Mouse (Mus musculus) liver, adult (tissue): Measurements from ENCODE around the gene Bspry.

Source experiments
- GATA4 ChIP-seq: IDR thresholded peaks from 2 replicates; pipeline ENCODE4 v1.6.1; 2014; ENCODE audit warnings: mild to moderate bottlenecking, low read length; ENCODE audit not compliant: insufficient replicate concordance

Bspry gene

GRCm38 (mm10) chr4:62470598-62471051, 9.2 kb upstream of the Bspry start, which contains the start of gene Wdr31:
TSS of gene Wdr31 (minus strand) at chr4:62470896.
- no peak; the same call in 1 of the 2 replicates for TF ChIP-seq GATA4

DNA sequence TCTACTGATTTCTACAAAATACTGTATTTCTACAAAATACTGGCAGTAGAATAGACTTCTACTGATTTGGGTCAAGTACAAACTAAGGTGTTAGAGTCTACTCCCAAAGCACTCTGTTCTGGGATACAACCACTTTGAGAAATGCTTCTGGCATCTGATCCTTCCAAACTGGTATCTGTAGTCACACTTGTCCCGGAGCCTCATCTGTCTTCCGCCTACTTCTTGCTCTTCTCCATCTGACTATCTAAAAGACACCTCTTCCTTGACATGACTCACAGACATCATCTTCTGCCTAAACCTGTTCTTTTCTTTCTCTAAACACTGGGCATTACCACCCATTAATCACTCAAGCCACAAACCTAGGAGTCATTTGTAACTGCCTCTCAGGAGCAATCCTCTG, 7.8 kb upstream of the Bspry start:
- TF ChIP-seq GATA4, result no peak

DNA sequence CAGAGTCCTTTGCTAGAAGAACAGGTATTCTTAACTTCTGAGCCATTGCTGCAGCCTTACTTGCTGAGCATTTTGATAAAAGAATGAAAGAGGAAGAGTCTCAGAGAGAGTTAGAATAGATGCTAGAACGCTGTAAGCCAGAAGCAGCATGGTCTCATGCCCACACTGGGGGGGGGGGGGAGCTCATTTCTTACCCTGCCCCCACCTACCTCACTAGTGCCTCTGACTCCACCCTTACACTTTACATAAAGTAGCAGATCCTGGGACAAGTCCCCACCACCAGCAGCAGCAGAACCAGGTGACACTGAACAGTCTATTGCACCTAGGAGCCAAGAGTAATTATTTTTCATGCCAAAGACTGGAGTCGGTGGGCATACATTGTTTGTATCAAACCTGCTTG, 4.7 kb upstream of the Bspry start:
- TF ChIP-seq GATA4, result no peak

DNA sequence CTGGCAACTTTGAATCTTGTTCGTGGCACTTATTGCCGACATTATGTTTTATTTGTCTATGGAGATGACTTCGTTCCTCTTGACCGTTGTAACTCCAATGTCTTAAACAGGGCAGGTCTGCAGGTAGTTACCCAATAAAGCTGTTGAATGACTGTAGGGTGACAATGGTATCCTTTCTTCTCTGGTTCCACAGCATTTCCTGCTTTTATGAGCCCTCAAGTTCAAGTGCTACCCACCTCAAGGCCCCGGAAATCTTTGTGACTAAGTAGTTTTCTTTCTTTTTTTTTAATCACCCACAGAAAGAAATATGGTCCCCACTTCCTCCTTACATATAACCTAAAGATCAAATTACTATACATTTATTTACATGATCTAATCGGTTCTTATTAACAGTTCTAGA, 4.1 kb upstream of the Bspry start:
- no peak for TF ChIP-seq GATA4

- no peak for TF ChIP-seq GATA4
Observed at GRCm38 (mm10) chr4:62477542-62478244, 2.2 kb upstream of the Bspry start.

DNA sequence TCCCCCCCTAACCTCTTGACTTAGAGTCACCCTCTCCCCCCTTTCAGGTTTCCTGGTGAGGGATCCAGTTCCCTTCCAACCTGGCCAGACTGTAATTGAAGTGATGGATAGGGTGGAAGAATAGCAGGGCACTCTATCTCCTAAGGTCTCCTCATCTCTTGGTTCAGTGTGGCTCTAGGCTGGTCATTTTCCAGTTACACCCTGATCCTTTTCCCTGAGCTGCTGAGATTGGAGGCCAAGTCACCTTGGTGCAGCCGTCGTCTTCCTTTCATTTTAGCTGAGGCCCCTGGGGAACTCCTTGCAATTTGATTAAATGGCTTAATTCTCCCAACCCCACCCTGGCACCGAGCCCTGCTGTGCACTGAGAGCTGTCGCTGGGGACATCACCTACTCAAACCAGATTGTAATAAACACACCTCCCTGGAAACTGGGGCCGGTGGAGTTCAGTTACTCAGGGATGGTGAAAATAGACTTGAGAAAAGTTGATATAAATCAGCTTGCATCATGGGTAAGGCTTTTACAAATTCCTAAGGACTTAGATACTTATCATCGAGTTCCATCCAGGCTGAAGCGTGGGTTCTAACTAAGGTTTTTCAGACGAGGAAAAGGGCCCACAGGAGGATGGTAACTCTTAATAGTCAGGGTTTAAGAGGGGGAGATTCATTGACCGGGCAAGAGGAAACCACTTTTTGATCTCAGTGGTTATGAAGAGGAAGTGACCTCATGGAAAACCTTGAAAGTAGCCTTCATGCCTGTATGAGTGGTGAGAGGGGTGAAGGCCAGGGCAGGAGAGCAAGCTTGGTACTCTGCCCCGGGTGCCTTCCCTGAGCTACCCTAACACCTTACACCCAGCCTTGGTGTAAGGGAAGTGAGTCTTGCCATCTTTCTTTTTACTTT, 1.1 kb downstream of the Bspry start:
- no peak for TF ChIP-seq GATA4

DNA sequence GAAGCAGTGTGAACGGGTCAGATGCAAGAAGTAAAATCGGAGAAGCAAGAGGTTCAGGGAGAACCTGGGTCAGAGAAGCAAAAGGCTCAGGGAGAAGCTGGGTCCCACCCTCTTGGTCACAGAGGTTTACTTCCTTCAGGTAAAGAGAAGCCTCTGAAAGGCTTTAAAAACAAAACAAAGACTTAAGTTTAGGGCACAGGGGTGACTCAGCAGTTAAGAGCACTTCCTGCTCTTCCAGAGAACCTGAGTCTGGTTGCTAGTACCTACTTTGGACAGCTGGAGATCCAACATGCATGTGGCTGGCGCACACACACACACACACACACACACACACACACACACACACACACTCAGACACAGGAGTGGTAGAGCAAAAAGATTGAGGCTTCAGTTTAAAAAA, 5.1 kb downstream of the Bspry start:
- no peak for TF ChIP-seq GATA4

DNA sequence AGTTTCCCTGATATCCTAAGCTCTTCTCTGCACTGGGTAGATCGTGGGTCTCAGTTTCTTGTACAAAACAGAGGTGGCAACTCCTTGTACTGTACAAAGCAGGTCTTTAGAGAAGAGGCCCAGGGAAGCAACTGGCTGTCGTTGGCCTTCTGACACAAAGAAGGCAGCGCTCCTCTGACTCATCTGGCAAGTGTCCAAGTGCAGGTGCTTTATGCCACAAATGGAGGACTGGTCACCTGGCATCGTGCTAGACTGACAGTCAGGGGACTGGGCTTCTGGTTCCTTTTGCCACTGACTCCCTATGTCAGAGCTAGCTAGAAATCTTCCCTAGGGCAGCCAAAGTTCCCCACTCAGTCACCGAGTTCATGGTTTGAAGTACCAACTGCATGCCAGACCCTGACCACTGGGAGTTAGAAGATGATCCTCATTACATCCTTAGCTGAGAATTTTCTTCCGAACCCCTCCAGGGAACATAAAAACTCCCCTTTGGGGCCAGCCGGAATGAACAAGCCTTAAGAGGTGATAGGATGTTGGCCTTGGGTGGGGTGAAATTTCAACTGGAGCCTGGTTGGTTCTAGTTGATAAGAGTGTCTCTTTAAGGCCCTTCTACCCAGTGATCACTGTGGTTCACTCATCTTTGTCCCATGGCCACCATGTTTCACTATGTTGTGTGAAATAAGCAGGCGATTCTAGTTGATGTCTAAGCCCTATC, 5.8 kb downstream of the Bspry start:
- no peak for TF ChIP-seq GATA4

- no peak for TF ChIP-seq GATA4
Observed at GRCm38 (mm10) chr4:62486162-62486696, 6.4 kb downstream of the Bspry start.

GRCm38 (mm10) chr4:62487172-62487571, 7.3 kb downstream of the Bspry start:
- no peak for TF ChIP-seq GATA4

GRCm38 (mm10) chr4:62487914-62488313, 8.1 kb downstream of the Bspry start:
- TF ChIP-seq GATA4, result no peak

DNA sequence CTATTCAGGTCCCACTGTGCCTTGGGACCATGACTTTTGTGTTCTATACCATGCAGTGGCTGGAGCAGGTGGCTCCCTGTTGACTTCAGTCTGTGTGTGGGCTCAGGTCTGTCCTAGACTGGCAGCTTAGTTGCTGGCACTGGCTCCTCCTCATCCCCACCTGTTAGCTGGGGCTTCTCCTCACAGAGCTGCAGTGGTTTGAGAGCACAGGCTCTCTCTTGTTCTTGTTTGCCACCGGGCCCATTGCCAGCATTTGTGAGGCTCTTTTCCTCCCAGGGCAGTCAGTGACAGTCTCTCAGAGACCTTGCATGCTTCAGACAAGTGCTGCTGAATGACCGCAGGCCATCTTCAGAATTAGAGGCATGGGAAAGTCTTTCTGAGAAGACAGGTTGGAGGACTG, 12.8 kb downstream of the Bspry start:
- TF ChIP-seq GATA4, result no peak

DNA sequence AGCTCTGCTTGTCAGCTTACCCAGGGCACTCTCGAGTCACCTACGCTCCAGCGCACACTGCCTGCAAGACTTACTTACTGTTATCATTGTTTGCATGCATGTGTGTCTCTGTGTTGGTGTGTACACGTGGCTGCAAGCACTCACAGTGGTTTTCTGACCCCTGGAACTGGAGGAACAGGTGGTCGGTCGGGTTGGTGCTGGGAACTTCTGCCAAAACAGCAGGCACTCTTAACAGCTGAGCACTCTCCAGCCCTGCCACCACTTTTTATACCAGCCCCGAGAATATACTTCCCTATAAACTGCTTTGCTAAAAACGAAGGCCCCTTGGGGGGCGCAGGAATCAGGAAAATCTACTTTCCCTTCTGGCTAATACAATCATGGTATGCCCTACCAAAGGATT, 14.4 kb downstream of the Bspry start:
- no peak for TF ChIP-seq GATA4

DNA sequence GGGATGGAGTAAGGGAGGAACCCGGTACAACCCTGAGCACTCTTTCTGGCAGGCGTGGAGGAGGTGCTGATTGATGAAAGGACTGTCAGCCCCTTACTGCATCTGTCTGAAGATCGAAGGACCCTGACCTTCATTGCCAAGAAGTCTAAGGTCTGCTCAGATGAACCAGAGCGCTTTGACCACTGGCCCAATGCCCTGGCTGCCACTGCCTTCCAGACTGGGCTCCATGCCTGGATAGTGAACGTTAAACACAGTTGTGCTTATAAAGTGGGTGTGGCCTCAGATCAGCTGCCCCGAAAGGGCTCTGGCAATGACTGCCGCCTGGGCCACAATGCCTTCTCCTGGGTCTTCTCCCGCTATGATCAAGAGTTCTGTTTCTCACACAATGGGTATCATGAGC, 16.1 kb downstream of the Bspry start:
- TF ChIP-seq GATA4, result no peak

DNA sequence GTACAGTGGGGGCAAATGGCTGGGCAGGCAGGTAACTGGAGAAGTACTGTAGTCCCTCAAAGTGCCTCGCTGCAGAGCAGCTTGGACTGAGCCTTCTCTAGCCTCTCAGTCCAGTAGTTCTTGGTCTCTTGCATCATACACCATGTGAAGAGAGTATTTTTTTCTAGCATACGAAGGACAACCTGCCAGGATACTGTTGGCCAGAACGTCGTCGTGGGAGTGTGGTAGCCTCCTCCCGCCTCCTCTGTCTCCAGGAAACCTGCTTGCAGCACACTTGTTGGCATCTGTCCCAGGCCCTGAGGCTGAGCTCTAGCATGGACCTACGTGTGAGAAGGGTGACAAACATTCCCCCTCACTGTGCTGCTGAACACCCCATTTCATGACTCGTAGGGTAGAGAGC, 17.0 kb downstream of the Bspry start:
- no peak for TF ChIP-seq GATA4

DNA sequence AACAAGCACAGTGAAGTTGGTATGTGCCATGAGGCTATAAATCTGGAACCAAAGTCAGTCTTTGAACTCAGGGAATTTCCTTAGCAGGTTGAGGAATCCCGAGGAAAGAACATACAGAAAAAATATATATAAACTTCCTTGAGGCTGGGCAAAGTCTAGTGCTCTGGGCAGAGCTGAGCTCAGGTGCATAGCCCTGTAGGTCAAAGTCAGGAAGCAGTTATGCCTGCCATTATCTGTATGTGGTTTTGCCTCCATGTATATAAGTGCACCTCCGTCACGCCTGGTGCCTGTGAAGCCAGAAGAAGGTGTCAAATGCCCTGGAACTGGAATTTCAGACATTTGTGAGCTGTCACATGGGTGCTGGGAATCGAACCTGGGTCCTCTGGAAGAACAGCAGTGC, 20.9 kb downstream of the Bspry start:
- TF ChIP-seq GATA4, result no peak

GRCm38 (mm10) chr4:62501534-62501933, 21.7 kb downstream of the Bspry start:
- no peak for TF ChIP-seq GATA4
